Mouse (Mus musculus): ENCODE measurements around the gene Zfp341. TPM values are rescaled to one million over a fixed set of nuclear protein-coding genes. Genes with fewer than 3 reads are reported as not detected.
A peak's percentile ranks its signal among the peaks of the same experiment; 100 is the strongest.

Zfp341 gene
- polyA plus RNA-seq, 1 experiment from 2014 or later, result 0.88 TPM

GRCm38 (mm10) chr2:154686819-154687218 is 73.7 kb downstream of the Zfp341 start:
- no peaks in the 10 kb centered on the region for H3K27me3 ChIP-seq (ENCODE audit: control insufficient read depth, insufficient read depth, low read depth, low read length)
- H3K9me3 ChIP-seq (ENCODE audit: control insufficient read depth, low read length), result no peaks in the 10 kb centered on the region
- WGBS, result 79% methylated on average over 3 of the region's 3 CpGs
- no peak overlapping the region for H3K27ac ChIP-seq (ENCODE audit: low read length)
- peaks cover 14% of the 10 kb centered on the region for H3K36me3 ChIP-seq (ENCODE audit: control insufficient read depth, insufficient read depth, low read length)
- ATAC-seq (ENCODE audit: low read depth), result no peak
- no peak overlapping the region for H3K9ac ChIP-seq (ENCODE audit: low read length)
- H3K4me3 ChIP-seq (ENCODE audit: low read length), result no peak overlapping the region
- no peak overlapping the region for H3K4me2 ChIP-seq (ENCODE audit: low read depth, low read length)
- no peaks in the 10 kb centered on the region for H3K4me1 ChIP-seq (replicated peaks; ENCODE audit: control insufficient read depth, insufficient read depth, low read length)

DNA sequence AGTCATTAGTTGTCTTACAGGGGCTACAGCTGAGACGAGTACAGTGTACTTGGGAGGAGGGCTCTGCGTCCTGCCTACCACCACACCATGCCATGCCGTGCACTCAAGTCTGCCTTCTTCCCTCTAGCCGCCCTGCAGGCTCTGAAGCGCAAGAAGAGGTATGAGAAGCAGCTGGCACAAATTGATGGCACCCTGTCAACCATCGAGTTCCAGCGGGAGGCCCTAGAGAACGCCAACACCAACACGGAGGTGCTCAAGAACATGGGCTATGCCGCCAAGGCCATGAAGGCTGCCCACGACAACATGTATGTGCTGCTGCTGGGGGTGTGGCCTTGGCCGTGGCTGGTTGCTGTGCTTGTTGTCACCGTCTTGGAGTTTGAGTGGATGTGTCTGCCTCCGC is 76.3 kb downstream of the Zfp341 start:
- no peaks in the 10 kb centered on the region for H3K27me3 ChIP-seq (ENCODE audit: control insufficient read depth, insufficient read depth, low read depth, low read length)
- no peak overlapping the region for H3K4me2 ChIP-seq (ENCODE audit: low read depth, low read length)
- 71% methylated on average over 14 of the region's 14 CpGs for WGBS
- ATAC-seq (ENCODE audit: low read depth), result no peak
- H3K27ac ChIP-seq (ENCODE audit: low read length), result no peak overlapping the region
- H3K9me3 ChIP-seq (ENCODE audit: control insufficient read depth, low read length), result no peaks in the 10 kb centered on the region
- no peak overlapping the region for H3K9ac ChIP-seq (ENCODE audit: low read length)
- H3K4me3 ChIP-seq (ENCODE audit: low read length), result no peak overlapping the region
- H3K36me3 ChIP-seq (ENCODE audit: control insufficient read depth, insufficient read depth, low read length), result peaks cover 28% of the 10 kb centered on the region
- no peaks in the 10 kb centered on the region; the same call in 1 of the 2 replicates for H3K4me1 ChIP-seq (replicated peaks; ENCODE audit: control insufficient read depth, insufficient read depth, low read length)

- Histone ChIP-seq H3K27me3 (ENCODE audit: control insufficient read depth, insufficient read depth, low read depth, low read length) (no peaks in the 10 kb centered on the region), H3K4me2 (ENCODE audit: low read depth, low read length) (no peak overlapping the region), H3K4me1 (replicated peaks; ENCODE audit: control insufficient read depth, insufficient read depth, low read length) (no peaks in the 10 kb centered on the region; the same call in 1 of the 2 replicates), H3K27ac (ENCODE audit: low read length) (no peak overlapping the region), H3K9ac (ENCODE audit: low read length) (no peak overlapping the region), H3K9me3 (ENCODE audit: control insufficient read depth, low read length) (no peaks in the 10 kb centered on the region), H3K36me3 (ENCODE audit: control insufficient read depth, insufficient read depth, low read length) (peaks cover 35% of the 10 kb centered on the region), H3K4me3 (ENCODE audit: low read length) (no peak overlapping the region)
- 93% methylated on average over 5 of the region's 5 CpGs for WGBS
- ATAC-seq (ENCODE audit: low read depth), result no peak
Observed at GRCm38 (mm10) chr2:154690959-154691358, 77.9 kb downstream of the Zfp341 start.

DNA sequence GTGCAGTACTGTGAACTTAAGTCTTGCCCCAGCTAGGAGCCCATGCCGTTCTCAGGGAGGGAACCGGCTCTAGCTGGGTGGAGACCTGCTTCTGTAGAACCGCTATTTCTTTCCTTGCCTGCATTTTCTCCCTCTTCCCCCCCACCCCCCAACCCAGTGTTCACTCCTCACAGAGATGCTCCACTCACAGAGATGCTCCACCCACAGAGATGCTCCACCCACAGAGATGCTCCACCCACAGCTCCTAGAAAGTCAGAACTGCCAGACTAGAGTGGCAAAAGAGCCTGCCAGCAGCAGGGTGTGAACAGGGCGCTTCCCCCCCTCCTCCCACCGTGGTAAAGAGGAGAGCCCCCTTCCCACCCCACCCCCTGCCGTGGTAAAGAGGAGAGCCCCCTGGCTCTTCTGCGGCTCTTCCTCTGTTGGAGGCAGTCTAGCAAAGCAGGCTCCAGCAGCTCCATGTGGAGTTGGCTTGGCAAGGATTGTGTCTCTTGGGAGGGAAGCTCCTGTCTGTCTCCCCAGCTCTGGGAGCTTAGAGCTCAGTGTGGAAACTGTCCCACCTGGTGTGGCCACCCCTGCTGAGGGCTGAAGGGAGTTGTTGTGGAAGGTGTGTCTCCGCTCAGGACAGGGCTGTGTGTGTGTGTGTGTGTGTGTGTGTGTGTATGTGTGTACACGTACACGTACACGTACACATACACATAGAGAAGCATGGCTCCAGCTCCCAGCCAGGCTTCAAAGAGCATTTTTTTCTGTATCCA is 80.3 kb downstream of the Zfp341 start:
- ATAC-seq (ENCODE audit: low read depth), result peak; percentile 41; the same call in 1 of the 2 replicates
- H3K27ac ChIP-seq (ENCODE audit: low read length), result peak overlapping the region; percentile 83

GRCm38 (mm10) chr2:154693941-154694256 is 80.8 kb downstream of the Zfp341 start:
- no peak overlapping the region for H3K9ac ChIP-seq (ENCODE audit: low read length)
- H3K4me2 ChIP-seq (ENCODE audit: low read depth, low read length), result no peak overlapping the region
- no peaks in the 10 kb centered on the region for H3K9me3 ChIP-seq (ENCODE audit: control insufficient read depth, low read length)
- peaks cover 35% of the 10 kb centered on the region for H3K36me3 ChIP-seq (ENCODE audit: control insufficient read depth, insufficient read depth, low read length)
- H3K4me1 ChIP-seq (replicated peaks; ENCODE audit: control insufficient read depth, insufficient read depth, low read length), result no peaks in the 10 kb centered on the region; the same call in 1 of the 2 replicates
- no peak overlapping the region for H3K4me3 ChIP-seq (ENCODE audit: low read length)
- peak; percentile 83 for ATAC-seq (ENCODE audit: low read depth)
- WGBS, result 71% methylated on average over 12 of the region's 12 CpGs
- H3K27me3 ChIP-seq (ENCODE audit: control insufficient read depth, insufficient read depth, low read depth, low read length), result no peaks in the 10 kb centered on the region
- peak overlapping the region; percentile 83 for H3K27ac ChIP-seq (ENCODE audit: low read length)

More for the DNA sequence above, 80.3 kb downstream of the Zfp341 start:
- H3K27me3 ChIP-seq (ENCODE audit: control insufficient read depth, insufficient read depth, low read depth, low read length), result no peaks in the 10 kb centered on the region
- no peak overlapping the region for H3K9ac ChIP-seq (ENCODE audit: low read length)
- peaks cover 35% of the 10 kb centered on the region for H3K36me3 ChIP-seq (ENCODE audit: control insufficient read depth, insufficient read depth, low read length)
- H3K4me2 ChIP-seq (ENCODE audit: low read depth, low read length), result no peak overlapping the region
- 72% methylated on average over 11 of the region's 11 CpGs for WGBS
- no peaks in the 10 kb centered on the region; the same call in 1 of the 2 replicates for H3K4me1 ChIP-seq (replicated peaks; ENCODE audit: control insufficient read depth, insufficient read depth, low read length)
- H3K9me3 ChIP-seq (ENCODE audit: control insufficient read depth, low read length), result no peaks in the 10 kb centered on the region
- H3K4me3 ChIP-seq (ENCODE audit: low read length), result no peak overlapping the region

GRCm38 (mm10) chr2:154695690-154696089 is 82.6 kb downstream of the Zfp341 start:
- no peaks in the 10 kb centered on the region for H3K27me3 ChIP-seq (ENCODE audit: control insufficient read depth, insufficient read depth, low read depth, low read length)
- H3K36me3 ChIP-seq (ENCODE audit: control insufficient read depth, insufficient read depth, low read length), result peaks cover 26% of the 10 kb centered on the region
- no peaks in the 10 kb centered on the region for H3K9me3 ChIP-seq (ENCODE audit: control insufficient read depth, low read length)
- ATAC-seq (ENCODE audit: low read depth), result no peak
- no peak overlapping the region for H3K4me3 ChIP-seq (ENCODE audit: low read length)
- H3K9ac ChIP-seq (ENCODE audit: low read length), result no peak overlapping the region
- WGBS, result 60% methylated on average over 8 of the region's 8 CpGs
- no peaks in the 10 kb centered on the region; the same call in 1 of the 2 replicates for H3K4me1 ChIP-seq (replicated peaks; ENCODE audit: control insufficient read depth, insufficient read depth, low read length)
- no peak overlapping the region for H3K27ac ChIP-seq (ENCODE audit: low read length)
- no peak overlapping the region for H3K4me2 ChIP-seq (ENCODE audit: low read depth, low read length)

Other genes with a start within 250 kb of the Zfp341 start
- gene Cdk5rap1, start 240.3 kb upstream of the Zfp341 start, polyA plus RNA-seq (2015; fragmentation: Nextera tagmentation; extraction: Ambion mirVana), result 19.1 and 19.7 TPM in 2 replicates
- 8.2 and 8.4 TPM in 2 replicates for gene Snta1, start 205.2 kb upstream of the Zfp341 start, polyA plus RNA-seq (2015; fragmentation: Nextera tagmentation; extraction: Ambion mirVana)
- 34.0 and 34.9 TPM in 2 replicates for gene Cbfa2t2, start 176.8 kb upstream of the Zfp341 start, polyA plus RNA-seq (2015; fragmentation: Nextera tagmentation; extraction: Ambion mirVana)
- 0.54 and 1.1 TPM in 2 replicates for gene 1700003F12Rik, start 66.2 kb upstream of the Zfp341 start, polyA plus RNA-seq (2015; fragmentation: Nextera tagmentation; extraction: Ambion mirVana)
- gene Actl10, start 61.5 kb upstream of the Zfp341 start, polyA plus RNA-seq (2015; fragmentation: Nextera tagmentation; extraction: Ambion mirVana), result 0.33 and 0.35 TPM in 2 replicates
- gene Necab3, start 54.4 kb upstream of the Zfp341 start, polyA plus RNA-seq (2015; fragmentation: Nextera tagmentation; extraction: Ambion mirVana), result 2.7 and 4.4 TPM in 2 replicates
- 15.6 and 21.3 TPM in 2 replicates for gene E2f1, start 43.4 kb upstream of the Zfp341 start, polyA plus RNA-seq (2015; fragmentation: Nextera tagmentation; extraction: Ambion mirVana)
- gene Pxmp4, start 9.6 kb upstream of the Zfp341 start, polyA plus RNA-seq (2015; fragmentation: Nextera tagmentation; extraction: Ambion mirVana), result 31.4 and 33.1 TPM in 2 replicates
- gene 4930519P11Rik, start 140 bp downstream of the Zfp341 start, polyA plus RNA-seq (2015; fragmentation: Nextera tagmentation; extraction: Ambion mirVana), result 0.48 TPM in 1 of 2 replicates, not detected in the other
- 19.3 and 22.6 TPM in 2 replicates for gene Chmp4b, start 38.4 kb downstream of the Zfp341 start, polyA plus RNA-seq (2015; fragmentation: Nextera tagmentation; extraction: Ambion mirVana)
- gene Gm14214, start 156.7 kb downstream of the Zfp341 start, polyA plus RNA-seq (2015; fragmentation: Nextera tagmentation; extraction: Ambion mirVana), result not detected in 2 replicates
- gene Raly, start 177.8 kb downstream of the Zfp341 start, polyA plus RNA-seq (2015; fragmentation: Nextera tagmentation; extraction: Ambion mirVana), result 38.7 and 43.4 TPM in 2 replicates
- gene a, start 178.1 kb downstream of the Zfp341 start, polyA plus RNA-seq (2015; fragmentation: Nextera tagmentation; extraction: Ambion mirVana), result not detected in 2 replicates

All from lung, embryonic 16.5 days (tissue).